Mouse (Mus musculus): ENCODE data around the gene Dgcr2.
A peak's percentile ranks its signal among the peaks of the same experiment; 100 is the strongest.

Gene Dgcr2

DNA sequence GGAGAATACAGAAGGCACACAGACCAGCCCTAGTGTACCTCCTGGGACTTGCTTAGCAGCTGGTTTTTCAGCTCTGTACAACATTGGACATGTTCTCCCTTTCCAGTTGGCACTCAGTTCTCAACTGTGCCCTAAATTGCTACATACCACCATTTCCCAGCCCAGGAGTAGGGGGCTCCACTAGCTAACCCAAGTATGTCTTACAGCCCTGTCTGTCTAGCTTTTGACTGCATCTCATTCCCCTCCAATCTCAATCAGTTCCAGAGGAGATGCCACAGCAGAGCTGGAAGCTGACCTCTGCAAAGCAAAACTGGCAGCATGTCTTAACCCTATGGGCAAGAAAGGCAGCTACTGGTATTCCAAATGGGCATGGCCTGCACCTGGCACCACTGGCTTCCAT is 2.3 kb downstream of the Dgcr2 start:
- no peak for DNase-seq

DNA sequence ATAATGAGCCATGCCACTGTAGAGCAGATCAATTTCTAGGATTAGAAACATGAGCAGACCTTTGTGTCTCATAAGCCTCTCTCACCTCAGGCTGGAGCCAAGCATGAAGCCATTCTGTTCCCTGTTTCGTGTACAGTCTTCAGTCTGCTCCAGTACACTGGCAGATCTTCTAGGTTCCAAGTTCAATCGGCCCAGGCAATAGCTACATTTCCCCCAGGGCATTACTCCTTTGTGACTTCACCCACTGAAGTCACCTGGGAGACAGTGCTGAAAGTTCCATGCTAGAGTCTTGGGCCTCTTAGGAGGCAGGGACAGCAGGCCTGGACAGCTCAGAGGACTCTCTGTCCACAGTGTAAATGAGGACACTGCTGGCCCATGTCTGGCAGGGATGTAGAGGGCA is 4.4 kb downstream of the Dgcr2 start, which contains the start of gene Tssk1:
Gene Tssk1, plus strand, starts transcription at position 301 of the 400 bp plus-strand sequence.
- DNase-seq = no peak

DNA sequence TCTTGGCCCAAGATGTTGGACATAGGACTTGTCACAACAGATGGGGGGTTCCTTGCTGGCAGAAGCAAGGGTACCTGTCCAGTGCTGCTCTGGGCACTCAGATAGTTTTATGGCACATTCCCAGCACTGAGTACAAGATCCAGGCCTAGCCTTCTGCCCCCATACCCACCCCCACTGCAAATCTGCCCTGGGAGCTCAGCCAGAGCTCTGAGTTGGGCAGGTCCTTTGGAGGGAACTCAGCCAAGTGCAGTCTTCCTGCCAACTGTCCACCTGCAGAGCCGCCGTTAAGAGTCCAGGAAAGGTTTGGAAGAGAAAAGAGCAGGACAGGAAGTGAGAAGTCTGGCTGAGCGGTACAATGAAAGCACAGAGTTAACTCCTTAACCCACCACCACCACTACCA is 5.8 kb downstream of the Dgcr2 start:
- peak; percentile 40 to 65 for DNase-seq

DNA sequence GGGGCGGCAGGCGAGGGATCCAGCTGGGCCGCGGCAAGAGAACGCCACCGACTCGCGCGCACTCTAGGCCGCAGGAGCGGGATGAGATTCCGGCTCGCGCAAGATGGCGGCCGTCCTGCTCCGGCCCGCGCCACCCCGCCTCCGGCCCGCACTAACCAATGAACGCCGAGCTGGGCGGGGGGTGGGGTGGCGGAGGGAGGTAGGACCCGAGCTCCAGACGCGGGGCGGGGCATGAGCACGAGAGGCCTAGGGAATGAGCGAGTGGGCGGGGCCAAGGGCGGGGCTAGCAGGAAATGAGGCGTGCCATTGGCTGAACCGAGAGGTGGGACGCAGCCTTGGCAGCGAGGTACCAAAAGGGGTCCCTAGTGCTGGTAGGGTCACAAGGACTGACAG is 6.8 kb downstream of the Dgcr2 start, which contains the start of gene Gm20518:
Gene Gm20518, minus strand, starts transcription at position 105 of the 393 bp plus-strand sequence.
- DNase-seq = peak; percentile 99

DNA sequence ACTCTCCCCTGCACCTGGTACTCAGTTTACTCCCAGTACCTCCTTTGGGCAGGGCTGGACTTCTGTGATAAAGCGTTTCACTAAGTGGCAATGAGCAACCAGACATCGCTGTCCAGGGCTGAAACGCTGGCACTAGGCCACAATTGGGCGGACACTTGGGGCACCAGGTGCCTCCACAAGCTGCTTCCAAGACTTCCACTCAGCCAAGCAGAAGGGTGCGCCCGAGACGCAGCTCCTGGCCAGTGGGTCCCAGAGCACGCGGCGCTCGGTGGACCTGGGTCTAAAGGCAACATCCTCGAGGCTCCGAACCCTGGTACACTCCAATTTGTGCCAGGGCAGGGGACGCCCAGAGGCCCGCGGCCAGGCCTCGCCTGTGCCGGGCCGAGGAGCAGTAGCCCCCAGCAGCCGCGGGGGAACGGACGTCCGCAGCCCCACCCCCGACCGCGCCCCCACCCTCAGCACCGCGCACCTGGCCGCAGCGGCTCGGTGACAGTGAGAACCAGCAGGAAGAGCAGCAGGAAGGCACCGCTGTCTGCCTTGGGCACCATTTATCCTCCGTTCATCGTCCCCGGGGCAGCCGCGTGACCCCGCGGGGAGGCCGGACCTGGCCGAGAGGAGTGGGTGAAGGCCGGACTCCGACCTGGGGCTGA is 7.3 kb downstream of the Dgcr2 start:
- DNase-seq = peak; percentile 82 to 86

DNA sequence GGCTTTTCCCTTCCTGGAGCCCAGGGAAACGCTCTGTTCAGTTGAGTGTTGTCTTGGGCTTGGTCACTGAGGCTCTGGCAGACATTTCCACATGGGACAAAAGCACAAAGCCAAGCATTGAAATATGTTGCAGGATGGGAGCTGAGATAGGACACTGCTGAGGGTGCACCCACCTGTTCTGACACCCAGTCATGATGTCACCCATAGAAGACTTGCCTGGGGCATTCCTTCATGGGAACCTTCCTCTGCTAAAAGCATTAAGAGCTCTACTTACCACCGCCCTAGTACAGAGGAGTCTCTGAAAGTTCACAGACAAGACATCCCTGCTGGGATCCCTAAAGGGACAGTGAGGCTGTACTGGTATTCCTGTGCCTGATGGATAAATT is 8.0 kb downstream of the Dgcr2 start:
- no peak for DNase-seq

DNA sequence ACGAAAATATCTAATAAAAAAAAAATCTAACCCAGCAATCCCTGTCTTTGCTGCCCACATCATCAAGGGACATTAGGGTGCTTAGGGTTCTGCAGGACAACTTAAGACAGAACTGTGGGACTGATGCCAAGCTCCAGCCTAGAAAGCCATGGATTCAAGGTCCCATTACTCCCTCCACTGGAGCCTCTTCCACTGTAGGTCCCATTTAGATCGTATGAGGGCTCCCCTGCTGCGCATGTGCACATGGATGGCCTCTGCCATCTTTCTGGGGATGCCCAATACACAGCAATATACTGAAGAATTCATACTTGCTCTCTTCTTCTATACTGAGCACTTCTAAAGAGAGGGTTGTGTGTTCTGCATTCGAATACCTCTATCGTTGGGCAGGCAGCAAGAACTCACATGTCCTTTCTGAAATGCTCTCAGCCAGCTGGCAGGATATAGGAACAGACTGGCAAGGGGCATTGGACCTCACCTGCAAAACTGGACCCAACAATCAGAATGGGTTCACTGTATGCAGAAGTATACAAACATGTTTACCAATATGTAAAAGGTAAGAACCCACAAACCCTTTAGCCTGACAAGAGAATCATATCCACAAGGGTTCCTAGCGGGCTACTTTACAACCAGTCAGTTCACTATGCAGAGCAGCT is 8.5 kb downstream of the Dgcr2 start:
- no peak for DNase-seq

DNA sequence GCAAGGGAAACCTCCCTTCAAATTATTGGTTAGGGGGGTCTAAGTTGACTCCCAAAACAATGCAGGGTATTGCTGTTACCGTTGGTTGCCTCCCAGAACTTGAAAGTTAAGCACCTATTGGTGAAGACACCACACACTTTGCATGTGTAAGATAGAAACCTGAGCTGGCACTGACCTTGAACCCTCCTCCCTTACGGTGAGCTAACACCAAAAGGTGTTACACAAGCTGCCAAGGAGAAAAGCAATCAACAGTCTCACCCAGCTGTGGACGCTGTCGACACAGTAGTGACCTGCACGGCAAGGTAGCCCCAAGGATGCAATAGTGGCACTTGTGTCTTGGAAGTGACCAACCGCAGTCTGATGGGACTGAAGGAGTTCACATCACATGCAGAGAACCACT is 14.2 kb downstream of the Dgcr2 start:
- DNase-seq = no peak

DNA sequence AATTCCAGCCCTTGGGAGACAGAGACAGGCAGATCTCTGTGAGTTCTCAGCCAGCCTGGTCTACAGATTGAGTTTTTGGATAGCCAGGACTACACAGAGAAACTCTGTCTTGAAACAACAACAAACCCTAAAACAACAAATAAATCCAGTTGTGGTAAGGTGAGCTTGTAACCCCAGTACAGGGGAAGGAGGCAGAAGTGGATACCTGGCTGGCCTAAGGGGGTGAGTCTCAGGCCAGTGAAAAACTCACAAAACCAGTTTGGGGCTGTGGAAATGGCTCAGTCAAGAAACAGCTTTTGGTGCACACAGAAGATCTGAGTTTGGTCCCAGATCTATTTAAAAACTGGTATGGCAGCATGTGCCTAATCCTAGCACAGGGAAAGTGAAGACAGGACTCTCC is 16.2 kb downstream of the Dgcr2 start:
- no peak for DNase-seq

DNA sequence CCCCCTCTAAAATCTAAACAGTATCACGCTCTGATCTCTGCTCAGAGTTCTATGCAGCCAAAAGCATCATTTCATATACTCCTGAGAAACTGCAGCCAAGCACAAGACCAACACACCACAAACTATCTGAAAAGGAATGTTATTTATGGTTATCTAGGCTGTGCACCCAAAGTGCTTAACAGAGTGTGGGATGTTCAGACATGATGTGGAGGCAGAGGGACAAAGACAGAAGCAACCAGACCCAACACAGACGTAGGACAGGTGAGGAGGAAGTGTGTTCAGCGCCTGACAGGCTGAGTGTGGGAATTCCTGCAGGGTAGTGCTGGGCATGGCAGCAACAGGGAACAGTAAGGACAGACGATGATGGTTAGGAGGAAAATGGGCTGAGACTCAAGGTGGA is 18.8 kb downstream of the Dgcr2 start:
- no peak for DNase-seq

DNA sequence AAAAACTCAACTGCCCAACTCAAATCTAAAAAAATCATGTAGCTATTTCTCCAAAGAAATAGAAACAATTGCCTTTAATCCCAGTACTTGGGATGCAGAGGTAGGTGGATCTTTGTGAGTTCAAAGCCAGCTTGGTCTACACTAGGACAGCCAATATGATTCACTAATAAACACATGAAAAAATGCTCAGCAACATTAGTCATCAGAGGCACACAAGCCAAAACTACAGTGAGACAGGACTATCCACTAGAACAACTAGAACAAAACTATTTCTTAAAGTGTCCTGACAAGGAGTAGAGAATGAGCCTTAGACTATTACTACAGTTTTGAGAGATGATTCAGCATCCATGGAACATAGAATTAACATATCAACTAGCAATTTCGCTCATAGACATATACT is 22.3 kb downstream of the Dgcr2 start:
- DNase-seq = no peak

DNA sequence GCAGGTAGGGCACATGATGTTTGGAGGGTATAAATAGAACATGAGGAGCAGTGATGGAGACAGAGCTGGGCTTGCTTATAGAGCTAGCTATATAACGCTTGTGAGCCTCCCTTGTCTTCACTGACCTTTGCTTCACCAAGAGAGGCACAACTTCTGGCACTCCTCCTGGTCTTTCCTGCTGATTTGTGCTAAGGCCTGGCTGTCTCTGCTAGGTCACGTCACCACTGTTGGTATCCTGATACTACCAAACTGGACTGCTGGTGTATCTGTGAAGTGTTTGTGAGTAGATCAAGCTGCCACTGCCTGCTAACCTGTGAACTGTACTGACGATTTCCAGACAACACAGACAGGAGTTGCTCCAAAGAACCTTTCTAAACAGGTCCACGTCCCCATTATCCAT is 23.2 kb downstream of the Dgcr2 start:
- no peak for DNase-seq

DNA sequence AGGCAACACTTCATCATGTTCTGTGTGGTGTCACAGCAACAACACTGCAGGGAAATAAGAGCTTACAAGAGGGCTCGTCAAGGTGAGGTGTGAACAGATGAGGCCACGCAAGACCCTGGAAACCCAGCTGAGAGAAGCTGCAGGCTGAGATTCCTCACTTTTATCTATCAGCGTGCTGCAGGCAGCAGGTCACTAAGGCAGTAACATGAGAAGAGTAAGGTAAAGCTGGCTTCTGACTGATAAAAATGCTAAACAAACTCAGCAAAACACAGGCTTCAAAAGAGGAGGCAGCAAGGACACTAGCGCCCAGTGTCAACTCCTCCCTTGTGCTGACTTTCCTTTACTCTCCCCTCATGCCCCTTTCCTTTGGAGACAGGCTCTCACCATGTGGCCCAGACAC is 25.4 kb downstream of the Dgcr2 start:
- DNase-seq = no peak

DNA sequence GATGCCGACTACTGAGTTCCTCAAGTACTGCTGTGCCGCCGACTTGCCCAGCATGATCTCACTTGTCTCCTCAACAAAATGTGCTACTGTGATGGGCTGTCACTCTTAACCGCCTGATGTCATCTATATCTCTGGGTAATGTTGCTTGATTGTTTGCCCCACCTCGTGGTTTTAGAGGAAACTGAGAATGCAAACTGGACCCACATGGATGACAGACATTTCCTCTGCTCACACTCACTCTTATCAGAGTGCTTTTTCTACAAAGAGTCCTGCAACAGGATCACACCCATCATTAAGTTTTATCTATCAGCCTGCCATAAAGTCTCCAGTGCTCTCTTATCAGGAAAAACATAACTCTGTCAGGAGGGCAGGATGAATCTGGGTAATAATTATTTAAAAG is 27.1 kb downstream of the Dgcr2 start:
- DNase-seq = no peak

DNA sequence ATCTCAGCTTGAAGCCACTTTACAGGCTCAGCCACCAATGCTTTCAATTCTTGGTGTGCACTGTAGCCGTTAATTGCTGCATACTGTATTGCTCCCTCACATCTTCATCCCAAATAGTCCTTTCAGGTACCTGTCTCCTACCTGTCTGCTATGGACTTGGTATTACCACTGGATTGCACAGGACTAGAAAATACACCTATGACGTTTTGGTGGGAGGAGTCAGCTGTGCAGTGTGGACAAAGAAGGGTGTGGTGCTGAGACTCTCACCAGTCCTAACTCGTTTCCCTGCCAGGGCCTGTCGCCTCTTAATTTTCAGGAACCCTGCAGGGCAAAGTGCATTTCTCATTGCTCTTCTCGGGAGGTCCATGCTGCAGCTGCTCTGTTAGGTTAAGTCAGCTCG is 32.6 kb downstream of the Dgcr2 start:
- no peak for DNase-seq

DNA sequence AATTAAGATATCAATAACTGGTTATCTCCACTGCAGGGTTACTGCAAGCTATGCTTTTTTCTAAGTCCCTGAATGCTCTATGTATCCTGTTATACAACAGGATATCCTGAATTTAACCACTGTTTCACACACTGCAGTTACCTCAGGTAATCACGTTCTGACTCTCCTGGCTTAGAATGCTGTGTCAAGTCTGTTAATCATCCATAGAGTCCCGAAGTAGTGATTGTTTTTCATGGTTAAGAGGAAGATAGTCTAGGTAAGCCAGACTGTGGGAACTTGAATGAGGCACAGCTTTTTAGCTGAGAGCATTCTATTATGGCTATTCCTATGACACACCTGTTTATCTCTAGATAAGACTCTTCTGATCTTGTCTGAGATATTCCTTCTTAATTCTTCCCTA is 33.1 kb downstream of the Dgcr2 start:
- no peak for DNase-seq

DNA sequence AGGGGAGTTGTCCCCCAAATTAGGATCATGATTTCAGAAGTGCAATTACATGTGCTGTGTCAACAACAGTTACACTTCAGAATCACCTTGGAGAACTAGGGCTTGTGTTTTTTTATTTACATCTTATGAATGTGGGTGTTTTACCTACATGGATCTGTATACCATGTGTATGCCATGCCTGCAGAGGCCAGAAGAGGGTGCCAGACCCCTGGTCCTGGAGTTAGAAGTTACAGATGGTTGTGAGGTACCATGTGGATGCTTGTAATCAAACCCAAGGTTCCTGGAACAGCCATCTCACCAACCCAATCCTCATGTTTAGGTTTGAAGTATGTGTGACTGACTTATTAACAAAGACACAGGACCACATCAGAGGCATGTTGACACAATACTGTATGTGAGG is 39.8 kb downstream of the Dgcr2 start:
- peak in 1 of 2 experiments; percentile 27 for DNase-seq

DNA sequence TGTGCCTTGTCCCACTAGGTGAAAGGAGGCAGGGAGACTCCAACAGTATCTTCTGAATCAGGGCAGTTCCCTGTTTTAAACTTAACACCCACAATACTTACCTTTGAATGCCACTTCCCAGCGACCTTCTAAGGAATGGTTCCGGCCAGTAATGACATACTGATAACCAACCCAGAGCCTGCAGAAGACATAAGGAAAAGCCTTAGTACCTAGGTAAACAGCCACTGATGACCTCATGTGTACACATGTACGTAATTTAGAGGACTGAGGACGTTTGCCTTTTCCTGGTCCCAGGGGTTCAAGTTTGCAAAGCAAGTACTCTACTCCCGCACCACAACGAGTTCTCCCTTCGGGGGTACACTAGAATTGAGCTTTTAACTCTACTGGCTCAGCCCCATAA is 41.2 kb downstream of the Dgcr2 start:
- no peak for DNase-seq

DNA sequence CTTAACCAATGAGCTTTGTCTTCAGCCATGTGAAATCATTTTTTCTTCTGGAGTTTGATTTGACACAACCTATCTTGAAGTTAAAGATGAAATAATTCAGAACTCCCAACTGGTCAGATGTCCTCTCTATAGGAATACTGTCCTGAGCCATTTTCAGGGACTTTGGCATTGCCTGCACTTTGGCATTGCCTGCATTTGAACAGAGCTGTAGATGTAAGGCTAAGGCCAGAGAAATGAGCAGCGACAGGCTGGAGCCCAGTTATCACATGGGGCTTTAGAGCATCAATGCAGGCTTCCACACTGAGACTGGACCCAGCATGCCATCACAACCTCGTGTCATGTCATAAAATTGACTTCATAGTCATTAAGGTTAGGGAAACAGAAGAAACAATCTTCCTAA is 45.1 kb downstream of the Dgcr2 start:
- DNase-seq = no peak

DNA sequence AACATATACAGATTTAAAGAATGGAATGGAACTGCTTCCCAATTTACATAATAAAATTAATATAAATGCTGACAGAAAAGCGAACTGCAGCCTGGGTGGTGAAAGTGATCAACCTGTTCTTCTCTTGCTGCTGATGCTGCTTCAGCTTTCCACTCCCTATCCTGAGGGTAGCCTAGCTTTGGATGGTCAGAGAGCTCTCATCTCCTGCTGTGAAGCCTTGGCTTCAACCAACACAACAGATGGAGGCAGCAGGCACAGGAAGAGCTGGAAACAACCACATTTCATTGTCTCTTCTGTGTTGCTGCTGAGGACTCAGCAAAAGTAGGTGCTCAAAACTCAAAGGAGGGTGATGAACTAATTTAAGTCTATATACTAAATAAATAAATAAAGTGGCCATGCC is 46.5 kb downstream of the Dgcr2 start:
- DNase-seq = no peak

DNA sequence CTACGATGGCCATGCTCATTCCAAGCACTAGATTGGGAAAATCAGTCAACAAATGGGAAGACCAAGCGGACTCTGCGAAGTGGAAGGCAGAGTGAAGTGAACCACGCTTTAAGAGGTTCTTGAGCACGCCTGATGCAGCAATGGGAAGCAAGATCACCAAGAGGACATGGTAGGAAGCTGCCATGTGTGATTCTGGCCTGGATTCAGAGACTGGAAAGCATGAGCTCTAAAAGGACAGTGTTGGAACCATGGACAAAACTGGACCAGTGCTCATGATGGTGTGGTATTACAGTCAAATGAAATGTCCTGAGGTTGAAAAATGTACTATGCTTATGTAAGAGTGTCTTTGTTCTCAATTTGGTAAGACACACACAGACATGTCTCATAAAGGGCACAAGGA is 47.0 kb downstream of the Dgcr2 start:
- no peak for DNase-seq

DNA sequence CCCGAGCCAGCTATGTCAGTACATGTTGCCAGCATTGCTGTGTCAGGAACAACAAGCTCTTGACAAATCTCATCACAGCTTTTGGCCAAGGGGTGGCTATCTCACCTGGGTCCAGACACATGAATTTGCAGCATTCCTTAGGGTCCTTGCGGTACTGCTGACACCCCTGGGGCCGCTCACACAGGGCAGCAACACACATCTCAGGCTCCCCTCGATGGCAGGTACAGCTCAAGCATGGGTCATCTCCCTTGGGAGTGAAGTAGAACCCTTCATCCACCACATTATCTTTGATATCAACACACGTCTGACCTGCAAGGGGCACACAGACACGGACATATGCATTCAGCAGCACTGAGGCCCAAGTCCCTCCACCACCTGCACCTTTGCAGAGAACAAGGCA is 48.9 kb downstream of the Dgcr2 start:
- no peak for DNase-seq

DNA sequence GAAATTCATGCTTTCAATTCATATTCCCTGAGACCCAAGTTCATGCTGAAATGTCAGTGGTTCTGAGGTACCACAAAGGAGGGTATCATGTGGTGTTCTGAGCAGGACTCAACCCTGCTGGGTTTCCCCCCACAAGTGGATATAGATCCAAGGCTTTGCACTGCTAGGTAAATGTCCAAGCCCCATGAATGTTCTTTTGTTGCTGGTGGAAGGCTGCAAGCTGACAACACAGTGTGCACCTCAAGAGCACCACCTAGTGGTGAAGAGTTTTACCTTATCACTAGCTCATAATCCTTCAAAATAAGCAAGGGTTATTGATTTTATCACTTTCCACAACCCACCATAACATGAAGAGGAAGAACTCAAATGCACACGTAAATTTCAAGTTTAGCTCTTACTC is 49.4 kb downstream of the Dgcr2 start:
- DNase-seq = peak in 1 of 2 experiments; percentile 31

DNA sequence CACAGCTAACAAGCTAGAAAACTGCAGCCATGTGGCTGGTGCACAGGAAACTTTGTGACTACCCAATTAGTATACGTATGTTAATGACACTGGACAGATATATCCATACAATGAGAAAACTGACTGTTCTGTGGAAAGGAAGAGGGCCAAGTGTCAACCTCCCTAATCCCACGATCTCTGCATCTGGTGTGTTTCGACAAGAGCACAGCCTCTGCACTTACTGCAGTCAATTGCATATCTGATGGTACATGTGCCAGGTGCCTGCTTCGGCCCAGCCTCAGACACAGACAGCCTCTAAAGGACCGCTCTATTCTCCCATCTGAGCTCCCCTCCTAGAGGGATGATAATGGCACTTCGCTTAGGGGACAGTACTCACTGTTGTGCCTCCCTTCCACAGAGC is 49.9 kb downstream of the Dgcr2 start:
- DNase-seq = no peak
